Mouse (Mus musculus): Measurements from ENCODE around the gene Capn5. TPM values are rescaled to one million over a fixed set of nuclear protein-coding genes. Genes with fewer than 3 reads are reported as not detected.

Capn5 gene
- total RNA-seq, 2 experiments from 2014 or later, result 1.9 to 2.0 TPM

DNA sequence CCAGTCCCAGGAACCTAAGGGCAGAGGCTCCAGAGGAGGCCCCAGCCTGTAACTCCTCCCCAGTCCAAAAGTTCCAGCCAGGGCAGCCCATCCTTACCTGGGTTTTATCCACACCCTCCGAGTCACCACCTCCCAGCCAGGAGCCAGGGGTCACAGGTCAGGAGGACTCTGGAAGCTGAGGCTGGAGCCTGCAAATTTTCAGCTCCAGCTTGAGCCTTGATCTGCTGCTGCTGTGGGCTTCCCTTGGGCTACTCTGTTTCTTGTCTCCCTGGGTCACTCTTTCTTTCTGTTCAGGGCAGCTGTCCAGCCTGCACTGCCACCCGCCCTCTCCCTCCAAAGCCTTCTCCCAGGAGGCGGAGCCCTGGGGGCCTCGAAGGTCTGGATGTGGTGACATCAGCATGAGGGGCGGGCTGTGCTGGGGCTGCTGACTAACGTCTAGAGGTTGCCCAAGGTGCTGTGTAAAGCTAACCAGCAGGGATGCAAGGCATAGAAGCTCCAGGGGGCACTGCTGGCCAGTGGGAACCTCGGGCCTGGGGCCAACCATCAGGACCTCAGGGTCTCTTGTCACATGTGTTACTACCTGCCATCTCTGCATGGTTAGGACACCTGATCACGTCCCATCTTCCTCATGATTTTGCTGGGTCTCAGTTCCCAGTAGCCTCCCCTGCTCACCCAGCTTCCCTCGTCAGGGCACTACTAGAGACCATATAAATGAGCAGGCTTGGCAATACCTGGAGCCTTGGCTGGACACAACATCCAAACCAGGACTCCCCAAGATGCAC lies 58.7 kb downstream of the Capn5 start, which contains the start of gene Myo7a:
Myo7a (minus strand) TSS at position 346 of the 782 bp plus-strand sequence.
- intact Hi-C loops (cut with DNase I), result loop anchor here (2.0 kb wide), 1 partner anchor 371 kb away; no protein-coding TSS in a partner anchor
- peak; percentile 40 for DNase-seq (ENCODE audit: low spot score)

DNA sequence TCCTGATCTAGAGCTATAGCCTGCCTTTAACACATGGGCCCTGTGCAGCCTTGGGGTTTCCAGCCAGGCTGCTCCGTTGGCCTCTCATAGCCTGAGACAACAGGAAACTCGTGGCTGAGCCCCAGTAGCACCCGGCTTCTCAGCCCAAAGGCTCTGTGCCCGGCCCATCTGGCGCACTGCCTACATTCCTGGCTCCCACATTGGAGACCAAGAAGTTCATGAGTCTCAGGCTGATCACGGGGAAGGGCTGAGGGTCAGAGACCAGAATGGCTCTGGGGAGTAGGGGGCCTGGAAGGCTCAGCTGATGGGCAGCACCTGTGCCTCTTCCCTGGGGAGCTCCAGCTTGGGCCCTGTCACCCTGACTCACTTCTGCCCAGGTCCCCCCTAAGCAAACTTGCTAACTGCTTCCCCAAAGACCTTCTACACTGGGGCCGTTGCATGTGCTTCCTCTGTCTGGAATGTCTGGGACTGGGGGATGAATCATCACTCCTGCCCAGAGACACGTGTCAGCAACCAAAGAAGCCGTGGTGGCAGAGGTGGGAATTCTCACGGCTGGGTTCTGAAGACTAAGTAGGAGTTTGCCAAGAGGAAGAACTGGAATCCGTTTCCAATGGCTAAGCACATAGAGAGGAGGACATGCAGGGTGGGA lies 60.9 kb downstream of the Capn5 start:
- DNase-seq (ENCODE audit: low spot score), result peak; percentile 65
- intact Hi-C loops (cut with DNase I), result no loop called here

DNA sequence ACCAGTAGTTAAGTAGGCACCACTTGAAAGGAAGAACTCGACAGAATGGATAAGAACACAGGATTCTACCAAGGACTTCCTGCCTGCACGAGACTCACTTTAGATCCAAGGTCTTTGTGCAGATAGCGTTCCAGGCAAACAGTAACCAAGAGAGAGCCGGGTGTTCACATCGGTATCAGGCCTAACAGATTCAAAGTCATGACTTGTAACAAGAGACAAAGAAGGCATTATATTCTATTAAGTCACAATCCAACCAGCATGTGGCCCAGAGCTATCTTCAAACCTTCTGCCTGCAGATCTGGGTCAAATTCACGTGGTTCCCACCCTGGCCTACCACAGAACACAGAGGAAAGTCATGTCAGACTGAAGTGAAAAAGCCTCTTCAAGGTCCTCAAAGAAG lies 63.4 kb downstream of the Capn5 start:
- intact Hi-C loops (cut with DNase I), result no loop called here
- no peak for DNase-seq (ENCODE audit: low spot score)

DNA sequence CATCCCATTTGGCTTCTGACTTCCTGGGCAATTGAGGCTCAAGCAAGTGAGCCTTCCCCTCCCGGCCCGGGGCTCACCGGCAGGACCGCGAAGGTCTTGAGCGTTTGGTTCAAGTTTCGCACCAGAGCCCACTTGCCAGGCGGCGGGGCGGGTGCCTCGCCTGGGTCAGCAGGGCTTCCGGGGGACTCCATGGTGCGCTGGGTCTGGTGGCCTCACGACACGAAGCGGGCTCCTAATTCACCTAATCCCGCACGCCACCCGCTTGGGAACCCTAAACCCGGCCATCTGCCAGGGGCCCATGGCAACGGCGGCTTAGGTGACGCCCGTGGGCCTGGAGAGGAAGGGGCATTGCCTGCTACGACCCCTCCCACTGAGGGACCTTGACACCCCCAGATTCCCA lies 66.8 kb downstream of the Capn5 start:
- intact Hi-C loops (cut with DNase I), result no loop called here
- no peak for DNase-seq (ENCODE audit: low spot score)

DNA sequence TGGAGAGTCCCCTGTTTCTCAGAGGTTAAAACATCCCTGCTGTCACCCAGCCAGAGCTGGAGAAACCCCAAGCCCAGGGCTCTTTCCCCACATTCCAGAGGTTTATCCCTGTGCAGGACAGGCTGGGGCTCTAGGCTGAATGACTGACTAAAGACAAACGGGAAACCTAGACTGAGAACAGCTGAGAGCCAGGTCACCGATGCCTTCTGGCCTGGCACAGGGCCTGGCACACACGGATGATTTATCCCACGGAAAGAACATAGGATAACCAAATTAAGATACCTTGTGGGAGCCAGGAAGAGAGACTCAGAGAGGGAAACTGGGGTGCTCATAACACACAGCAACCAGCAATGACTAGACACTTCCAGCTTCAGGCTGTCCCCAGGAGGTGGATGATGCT lies 68.3 kb downstream of the Capn5 start:
- DNase-seq (ENCODE audit: low spot score), result no peak
- intact Hi-C loops (cut with DNase I), result no loop called here

DNA sequence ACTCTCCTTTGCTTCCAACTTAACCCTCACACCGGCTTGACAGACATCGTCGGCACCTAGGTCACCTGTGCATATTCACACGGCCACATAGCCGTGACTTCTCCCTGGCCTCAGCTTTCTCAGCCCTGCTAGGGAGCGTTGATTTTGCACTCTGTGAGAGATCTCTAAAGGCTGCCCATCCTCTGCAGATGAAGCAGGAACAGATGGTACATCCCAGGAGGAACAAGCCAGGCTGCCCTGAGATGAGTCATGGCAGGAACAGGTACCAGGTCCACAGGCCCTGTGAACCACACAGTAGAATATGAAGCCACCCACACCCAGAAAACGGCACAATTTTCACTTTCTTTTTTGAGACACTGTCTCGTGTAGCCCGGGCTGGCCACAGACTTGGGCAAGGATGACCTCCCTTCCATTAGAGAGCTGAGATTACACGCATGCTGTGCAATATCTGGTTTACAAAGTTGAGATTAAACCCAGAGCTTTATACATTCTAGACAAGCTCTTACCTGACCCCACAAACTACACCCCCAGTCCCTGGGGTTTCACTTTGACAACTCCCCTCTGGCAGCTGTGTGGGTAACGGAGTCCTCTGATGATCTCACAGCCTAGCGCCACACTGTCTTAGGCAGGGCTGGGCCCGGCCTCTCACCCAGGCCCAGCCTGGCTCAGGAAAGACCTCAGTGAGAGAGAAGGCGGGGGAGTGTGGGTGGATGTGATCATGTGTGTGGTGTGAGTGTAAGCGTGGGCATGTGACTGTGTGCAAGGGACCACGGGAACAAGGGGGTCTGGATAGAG lies 69.2 kb downstream of the Capn5 start:
- DNase-seq (ENCODE audit: low spot score), result no peak
- intact Hi-C loops (cut with DNase I), result no loop called here

DNA sequence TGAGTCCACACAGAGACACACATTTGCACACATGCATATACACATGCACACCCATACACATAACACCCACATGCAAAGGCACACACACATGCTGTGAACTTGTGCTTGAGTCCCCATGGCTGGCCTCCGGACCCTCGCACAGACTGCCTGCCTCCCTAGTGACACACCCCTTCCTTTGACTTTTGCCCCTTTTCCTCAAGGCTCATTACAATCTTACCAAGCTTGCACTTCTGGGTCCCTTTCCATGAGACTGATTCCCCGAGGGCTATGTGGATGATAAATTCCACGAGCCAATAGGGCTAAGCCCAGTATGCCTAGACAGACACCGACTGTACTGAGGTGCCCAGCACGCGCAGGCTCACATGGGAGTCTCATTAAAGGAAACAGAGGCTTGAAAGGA lies 71.8 kb downstream of the Capn5 start:
- no peak for DNase-seq (ENCODE audit: low spot score)
- intact Hi-C loops (cut with DNase I), result no loop called here

DNA sequence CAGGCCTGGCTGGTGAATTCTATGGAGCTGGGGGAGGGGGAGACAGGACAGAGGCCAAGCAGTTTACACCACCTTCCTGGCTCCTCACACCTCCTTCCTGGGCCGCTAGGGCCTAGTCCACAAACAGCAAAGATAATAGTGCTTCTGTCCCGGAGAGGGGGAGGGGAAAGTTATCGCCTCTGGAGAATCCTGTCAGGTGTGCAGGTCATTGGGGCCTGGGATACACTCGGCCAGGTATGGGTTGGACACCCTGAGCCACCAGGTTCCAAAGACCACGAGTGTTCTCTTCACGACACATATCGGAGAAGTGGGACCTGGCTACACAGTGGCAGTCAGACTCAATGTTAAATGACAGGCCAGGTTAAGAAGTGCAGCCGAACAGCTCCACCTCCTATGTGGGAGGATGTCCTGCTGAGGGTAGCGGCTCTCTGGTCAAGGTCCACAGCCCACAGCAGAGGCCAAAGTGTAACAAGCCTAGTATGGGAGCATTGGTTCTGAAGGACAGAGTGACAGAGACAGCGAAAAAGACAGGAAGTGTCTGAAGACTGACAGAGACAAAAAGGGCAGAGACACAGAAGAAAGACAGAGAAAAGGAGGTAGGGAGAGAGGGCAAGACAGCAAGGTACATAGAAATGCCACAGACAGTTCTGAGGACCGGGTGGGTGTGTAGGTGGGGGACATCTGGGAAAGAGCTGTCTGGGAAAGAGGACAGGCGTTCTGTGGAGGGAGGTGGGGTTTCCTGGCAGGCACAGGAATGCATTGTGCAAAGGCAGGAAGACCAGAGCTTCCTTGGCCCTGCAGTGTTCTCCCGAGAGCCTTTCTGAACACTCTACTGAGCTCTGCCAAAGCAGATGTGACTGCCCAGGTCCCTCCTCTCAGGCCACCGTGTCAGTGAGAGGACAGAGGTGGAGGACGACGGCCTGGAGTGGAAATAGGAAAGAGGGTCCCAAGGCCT lies 73.3 kb downstream of the Capn5 start:
- intact Hi-C loops (cut with DNase I), result loop anchor here (5.0 kb wide), 1 partner anchor 362 kb away; no protein-coding TSS in a partner anchor
- peak; percentile 26 for DNase-seq (ENCODE audit: low spot score)

DNA sequence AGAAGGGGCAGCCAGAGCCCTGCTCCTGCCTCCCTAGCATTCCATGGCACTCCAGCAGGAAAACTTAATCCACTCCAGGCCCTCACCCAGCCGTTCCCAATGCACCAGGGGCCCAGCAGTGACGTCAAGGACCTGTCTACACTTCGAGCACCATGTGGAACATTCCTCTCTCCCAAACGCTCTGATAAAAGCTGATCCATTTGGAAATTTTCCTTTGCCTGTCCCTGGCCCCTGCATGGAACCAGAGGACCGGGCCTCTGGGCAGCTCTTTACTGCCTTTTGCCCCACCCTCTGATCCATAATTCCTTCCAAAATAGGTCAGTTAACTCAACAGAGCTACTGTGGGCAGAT lies 74.2 kb downstream of the Capn5 start:
- intact Hi-C loops (cut with DNase I), result loop anchor here (1.0 to 5.0 kb wide), 2 partner anchors 16 to 362 kb away; no protein-coding TSS in a partner anchor
- peak; percentile 37 for DNase-seq (ENCODE audit: low spot score)

DNA sequence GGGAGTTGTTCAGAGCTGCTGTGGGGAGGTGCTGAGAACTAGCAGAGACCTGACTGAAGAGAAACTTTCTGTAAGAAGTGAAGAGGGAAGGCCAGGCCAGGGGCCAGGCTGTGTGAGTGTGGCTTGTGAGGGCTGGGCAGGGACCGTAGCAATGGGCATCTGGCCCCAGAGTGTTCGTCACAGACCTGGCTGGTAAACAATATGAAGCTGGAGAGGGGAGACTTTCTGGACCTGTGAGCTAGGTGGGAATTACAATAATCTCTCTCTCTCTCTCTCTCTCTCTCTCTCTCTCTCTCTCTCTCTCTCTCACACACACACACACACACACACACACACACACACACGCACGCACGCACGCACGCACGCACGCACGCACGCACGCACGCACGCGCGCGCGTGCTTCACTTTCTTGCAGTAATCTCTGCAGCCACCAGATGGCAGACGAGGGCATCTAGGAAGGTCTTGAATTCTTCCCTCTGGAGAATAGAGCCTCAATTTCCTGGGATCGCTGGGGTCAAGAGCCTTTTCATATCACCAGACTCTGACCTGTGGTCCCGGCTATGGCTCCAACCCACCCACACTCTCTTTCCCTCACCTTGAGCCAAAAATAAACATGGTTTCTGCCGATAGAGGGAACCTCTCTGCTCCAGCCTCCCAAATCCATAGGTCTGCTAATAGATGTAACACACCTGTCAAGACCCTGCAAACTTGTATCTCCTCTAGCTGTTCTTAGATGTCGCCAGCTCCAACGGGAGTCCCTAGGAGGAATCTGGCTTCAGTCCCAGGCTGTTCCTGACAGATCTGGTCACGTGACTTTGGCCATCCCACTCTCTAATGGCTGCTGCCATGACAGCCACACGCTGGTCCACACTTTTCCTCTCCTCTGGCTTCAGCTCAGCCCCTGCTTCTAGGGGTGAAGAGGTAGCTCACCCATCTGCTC lies 74.8 kb downstream of the Capn5 start:
- intact Hi-C loops (cut with DNase I), result loop anchor here (1.0 to 5.0 kb wide), 2 partner anchors 17 to 361 kb away; no protein-coding TSS in a partner anchor
- peak; percentile 36 for DNase-seq (ENCODE audit: low spot score)

DNA sequence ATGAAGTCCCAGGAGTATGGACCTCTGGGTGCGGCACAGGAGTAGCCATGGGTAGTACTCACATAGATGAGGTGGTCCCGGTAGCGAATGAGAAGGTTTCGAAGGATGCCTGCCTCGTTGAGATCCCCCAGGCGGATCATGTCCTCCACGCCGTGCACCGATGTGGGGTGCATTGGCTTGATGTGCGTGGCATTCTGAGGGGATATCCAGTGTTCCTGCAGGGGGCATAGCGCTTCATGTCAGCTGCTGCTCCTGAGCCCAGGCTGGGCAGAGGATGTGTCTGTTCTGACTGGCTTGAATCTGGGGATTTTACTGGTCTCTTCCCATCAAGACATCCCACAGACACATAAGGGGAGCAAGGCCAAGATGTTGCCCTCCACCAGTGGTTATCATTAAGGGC lies 75.6 kb downstream of the Capn5 start:
- DNase-seq (ENCODE audit: low spot score), result no peak
- intact Hi-C loops (cut with DNase I), result loop anchor here (5.0 kb wide), 1 partner anchor 360 kb away; no protein-coding TSS in a partner anchor

DNA sequence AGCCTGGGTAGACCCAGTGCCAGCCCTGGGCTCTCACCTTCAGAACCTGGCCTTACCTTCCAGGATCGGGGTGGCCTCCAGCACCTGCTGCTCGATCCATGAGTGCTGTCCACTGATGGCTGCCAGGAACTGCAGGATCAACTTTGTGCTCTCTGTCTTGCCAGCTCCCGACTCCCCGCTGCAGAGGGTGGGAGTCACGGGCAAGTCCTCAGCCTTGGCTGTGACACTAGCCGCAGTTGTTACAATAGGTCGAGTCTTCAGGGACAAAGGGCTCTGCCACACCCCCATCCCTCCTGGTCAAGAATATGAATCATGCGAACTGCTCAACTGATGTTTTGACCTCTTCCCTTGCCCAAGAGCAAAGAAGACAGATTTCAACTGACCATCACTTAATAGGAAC lies 80.5 kb downstream of the Capn5 start:
- intact Hi-C loops (cut with DNase I), result no loop called here
- DNase-seq (ENCODE audit: low spot score), result no peak

DNA sequence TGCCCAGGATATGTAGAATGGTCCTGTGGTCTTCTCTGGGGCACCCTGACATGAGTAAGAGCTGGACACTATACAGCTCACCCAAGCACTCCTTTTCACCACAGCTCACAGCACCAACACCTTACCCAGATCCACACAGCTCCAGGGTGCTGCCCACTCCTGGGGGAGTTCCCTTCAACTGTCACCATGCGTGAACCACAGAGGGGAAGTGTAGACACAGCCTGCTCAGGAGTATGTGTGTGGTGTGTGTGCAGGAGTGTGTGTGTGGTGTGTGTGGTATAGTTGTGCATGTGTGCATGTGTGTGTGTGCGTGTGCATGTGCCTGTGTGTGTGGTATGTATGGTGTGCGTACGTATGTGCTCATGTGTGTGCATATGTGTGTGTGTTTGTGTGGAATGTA lies 82.2 kb downstream of the Capn5 start:
- intact Hi-C loops (cut with DNase I), result no loop called here
- no peak for DNase-seq (ENCODE audit: low spot score)

DNA sequence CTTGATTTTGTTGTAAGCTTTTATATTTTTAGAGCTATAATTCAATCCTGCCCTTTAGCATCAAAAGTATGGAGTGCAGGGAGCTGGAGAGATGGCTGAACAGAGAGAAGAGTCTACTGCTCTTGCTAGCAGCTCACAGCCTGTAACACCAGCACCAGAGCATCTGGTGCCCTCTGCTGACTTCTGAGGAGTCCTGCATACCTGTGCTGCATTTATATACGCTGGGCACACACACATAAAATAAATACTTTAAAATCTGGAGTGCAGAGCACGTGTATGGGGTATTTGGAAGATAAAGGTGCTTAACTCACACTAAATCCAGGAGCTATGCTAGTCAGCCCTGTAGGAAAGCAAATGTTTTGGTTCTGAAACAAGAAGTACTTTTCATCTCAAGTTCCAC lies 91.7 kb downstream of the Capn5 start:
- intact Hi-C loops (cut with DNase I), result no loop called here
- DNase-seq (ENCODE audit: low spot score), result no peak

DNA sequence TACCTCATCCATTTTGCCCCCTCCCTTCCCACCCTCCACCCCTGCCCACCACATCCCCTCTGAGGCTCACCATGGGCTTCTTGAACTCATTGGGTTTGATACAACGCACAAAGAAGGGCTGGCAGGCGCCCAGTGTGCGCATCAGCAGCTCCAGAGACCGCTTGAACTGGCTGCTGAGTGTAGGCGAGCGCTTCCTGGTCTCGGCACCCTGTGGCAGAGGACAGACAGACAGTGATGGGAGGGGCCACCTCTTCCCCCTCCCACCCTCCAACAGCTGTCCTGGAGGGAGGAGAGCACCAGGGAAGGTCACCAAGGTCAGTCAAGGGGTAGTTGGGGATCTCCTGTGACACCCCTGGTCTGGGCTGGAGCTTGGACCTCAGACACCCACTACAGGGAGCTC lies 92.8 kb downstream of the Capn5 start:
- intact Hi-C loops (cut with DNase I), result no loop called here
- no peak for DNase-seq (ENCODE audit: low spot score)

DNA sequence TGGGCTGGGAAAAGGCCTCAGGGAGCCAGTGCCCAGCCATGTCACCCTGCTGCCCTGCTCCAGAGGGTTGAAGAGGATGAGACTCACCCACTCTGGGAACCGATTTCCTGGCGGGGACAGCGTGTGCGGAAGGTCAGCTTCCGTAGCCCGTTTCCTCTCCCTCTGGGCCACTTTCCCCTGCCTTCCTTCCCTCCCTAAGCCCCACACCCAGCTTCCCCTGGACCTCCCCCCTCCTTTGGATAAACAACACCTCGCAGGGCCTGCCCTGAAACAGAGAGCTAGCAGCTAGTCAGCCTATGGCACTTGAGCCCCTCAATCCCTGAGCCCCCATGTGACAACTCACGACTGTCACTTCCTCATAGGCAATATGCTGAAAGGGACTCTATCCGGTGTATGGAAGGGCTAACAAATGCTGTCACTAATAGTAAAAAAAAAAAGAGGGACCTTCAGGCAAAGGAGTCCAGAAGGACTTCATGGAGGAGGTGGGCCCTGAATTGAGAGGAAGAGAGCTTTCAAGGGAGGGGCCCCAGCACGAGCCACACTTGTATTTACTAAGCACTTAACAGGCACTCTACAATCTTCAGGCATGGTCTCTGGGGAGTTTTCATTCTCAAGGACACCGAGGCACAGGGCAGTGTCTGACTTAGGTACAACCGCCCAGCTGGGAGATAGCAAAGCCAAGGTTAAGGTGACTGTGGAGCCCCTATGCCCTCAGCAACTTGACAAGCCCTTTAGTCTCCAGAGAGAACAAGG lies 93.4 kb downstream of the Capn5 start:
- no peak for DNase-seq (ENCODE audit: low spot score)
- intact Hi-C loops (cut with DNase I), result no loop called here

DNA sequence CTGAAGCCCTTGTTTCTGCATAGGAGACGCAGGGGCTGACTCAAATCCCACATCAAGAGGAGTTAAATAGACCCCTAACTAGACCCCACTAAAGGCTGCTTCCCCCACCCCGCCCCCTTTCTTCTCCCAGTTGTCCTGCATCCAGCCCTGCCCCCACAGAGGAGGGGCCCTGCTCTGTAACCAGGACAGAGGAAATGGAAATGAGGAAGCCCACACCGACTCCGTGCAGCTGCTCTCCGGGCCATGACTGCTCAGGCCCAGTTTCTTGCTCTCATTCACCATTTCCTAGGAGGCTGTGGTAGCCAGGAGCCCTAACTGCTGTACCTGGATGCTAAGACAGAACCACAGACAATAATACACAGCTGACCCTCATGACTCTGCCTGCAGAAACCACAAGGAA lies 95.7 kb downstream of the Capn5 start:
- intact Hi-C loops (cut with DNase I), result no loop called here
- DNase-seq (ENCODE audit: low spot score), result no peak

DNA sequence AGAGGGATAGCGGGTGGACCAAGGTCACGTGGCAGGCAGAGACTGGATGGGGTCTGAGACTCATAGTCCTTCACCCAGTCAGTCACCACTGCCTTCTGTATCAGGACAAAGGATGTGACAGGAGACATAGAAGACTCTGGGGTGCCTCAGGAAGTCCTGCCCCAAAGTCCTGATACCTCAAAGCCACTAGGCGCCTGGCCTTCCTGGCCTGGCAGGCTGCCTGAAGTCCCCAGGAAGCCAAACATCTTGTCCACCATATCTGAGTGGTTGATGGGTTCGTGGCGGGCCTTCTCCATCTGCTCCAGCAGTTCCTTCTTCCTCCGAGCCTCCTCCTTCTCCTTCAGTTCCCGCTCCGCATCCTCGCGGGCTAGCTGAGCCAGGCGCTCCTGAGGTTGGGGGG lies 100.6 kb downstream of the Capn5 start:
- intact Hi-C loops (cut with DNase I), result no loop called here
- no peak for DNase-seq (ENCODE audit: low spot score)
